Mouse (Mus musculus) intestine, embryonic 16.5 days (tissue): ENCODE results near the gene Rnf17. TPM values are rescaled to one million over a fixed set of nuclear protein-coding genes. Genes with fewer than 3 reads are reported as not detected.

Source experiments
- ATAC-seq: fragments of 200-750 bp; cut with Nextera tagmentation; 2 replicates; pipeline ENCODE4 v1.8.0; 2017; ENCODE audit warnings: moderate TSS enrichment, moderate library complexity
- H3K27ac ChIP-seq: fragments of 300-500 bp; sonication (generic); 2 replicates; pipeline ENCODE4 v1.5.1; 2014; ENCODE audit warnings: mild to moderate bottlenecking, low read length
- H3K27me3 ChIP-seq: fragments of 300-500 bp; sonication (generic); replicated peaks from 2 replicates; pipeline ENCODE4 v1.6.1; 2014; ENCODE audit warnings: low read length, control low read depth, mixed read lengths; ENCODE audit not compliant: control insufficient read depth, insufficient read depth
- H3K36me3 ChIP-seq: fragments of 300-500 bp; sonication (generic); 2 replicates; pipeline ENCODE4 v1.6.1; 2014; ENCODE audit warnings: low read length, control low read depth; ENCODE audit not compliant: control insufficient read depth, insufficient read depth
- H3K4me1 ChIP-seq: fragments of 300-500 bp; sonication (generic); 2 replicates; pipeline ENCODE4 v1.6.1; 2014; ENCODE audit warnings: low read length, control low read depth, mixed read lengths; ENCODE audit not compliant: control insufficient read depth, insufficient read depth
- H3K4me2 ChIP-seq: fragments of 300-500 bp; sonication (generic); 2 replicates; pipeline ENCODE4 v1.6.1; 2014; ENCODE audit warnings: low read depth, low read length, control low read depth
- H3K4me3 ChIP-seq: fragments of 300-500 bp; sonication (generic); 2 replicates; pipeline ENCODE4 v1.5.1; 2014; ENCODE audit warnings: mild to moderate bottlenecking, low read length
- H3K9ac ChIP-seq: fragments of 300-500 bp; sonication (generic); 2 replicates; pipeline ENCODE4 v1.6.1; 2014; ENCODE audit warnings: low read depth, low read length
- H3K9me3 ChIP-seq: fragments of 300-500 bp; sonication (generic); 2 replicates; pipeline ENCODE4 v1.6.1; 2016; ENCODE audit warnings: low read length, control low read depth; ENCODE audit not compliant: control insufficient read depth
- WGBS: fragments of 180-500 bp; shearing (Covaris S2); extraction: QIAGEN DNeasy Blood & Tissue Kit; methylation state at CpG from one replicate; pipeline ENCODE4 v1.1.7; 2014; 5-methylcytosine and 5-hydroxymethylcytosine counted together
- polyA plus RNA-seq: library from polyadenylated mRNA; unstranded; fragments of >200 nt; fragmentation: Nextera tagmentation; extraction: Ambion mirVana; gene quantifications from 2 replicates; pipeline ENCODE4 v1.2.1, GENCODE M21; 2015

Rnf17 gene
- polyA plus RNA-seq, 1 experiment from 2014 or later: 0.79 TPM

GRCm38 (mm10) chr14:56368834-56369233 lies 33.5 kb upstream of the Rnf17 start:
- Histone ChIP-seq H3K36me3 (no peaks in the 10 kb centered on the region), H3K9ac (no peak overlapping the region), H3K4me2 (no peak overlapping the region), H3K27ac (no peak overlapping the region), H3K27me3 (peaks cover 22% of the 10 kb centered on the region), H3K4me3 (no peak overlapping the region), H3K4me1 (peaks cover 8% of the 10 kb centered on the region), H3K9me3 (no peaks in the 10 kb centered on the region)
- ATAC-seq: no peak
- WGBS: 57% methylated on average over 3 of the region's 3 CpGs

GRCm38 (mm10) chr14:56375731-56376130 lies 26.6 kb upstream of the Rnf17 start:
- H3K9me3 ChIP-seq: no peaks in the 10 kb centered on the region
- WGBS: 2% methylated on average over 6 of the region's 6 CpGs
- H3K36me3 ChIP-seq: no peaks in the 10 kb centered on the region
- no peak for ATAC-seq
- no peaks in the 10 kb centered on the region for H3K27me3 ChIP-seq
- H3K4me2 ChIP-seq: no peak overlapping the region
- H3K4me1 ChIP-seq: no peaks in the 10 kb centered on the region
- H3K9ac ChIP-seq: no peak overlapping the region
- H3K27ac ChIP-seq: no peak overlapping the region
- H3K4me3 ChIP-seq: no peak overlapping the region

- H3K4me2 ChIP-seq: no peak overlapping the region
- ATAC-seq: no peak
- H3K4me1 ChIP-seq: no peaks in the 10 kb centered on the region
- no peak overlapping the region for H3K9ac ChIP-seq
- no peaks in the 10 kb centered on the region for H3K36me3 ChIP-seq
- no peaks in the 10 kb centered on the region for H3K27me3 ChIP-seq
- H3K4me3 ChIP-seq: no peak overlapping the region
- H3K9me3 ChIP-seq: no peaks in the 10 kb centered on the region
- no peak overlapping the region for H3K27ac ChIP-seq
These were observed 24.6 kb upstream of the Rnf17 start for GRCm38 (mm10) chr14:56377745-56378144.

GRCm38 (mm10) chr14:56379336-56379735 lies 23.0 kb upstream of the Rnf17 start:
- Histone ChIP-seq H3K4me3 (no peak overlapping the region), H3K27me3 (no peaks in the 10 kb centered on the region), H3K9me3 (no peaks in the 10 kb centered on the region), H3K9ac (no peak overlapping the region), H3K4me1 (no peaks in the 10 kb centered on the region), H3K36me3 (no peaks in the 10 kb centered on the region), H3K4me2 (no peak overlapping the region), H3K27ac (no peak overlapping the region)
- ATAC-seq: no peak
- WGBS: 65% methylated on average over 9 of the region's 9 CpGs

- Histone ChIP-seq H3K9me3 (no peaks in the 10 kb centered on the region), H3K27me3 (no peaks in the 10 kb centered on the region), H3K4me1 (no peaks in the 10 kb centered on the region), H3K4me3 (no peak overlapping the region), H3K36me3 (no peaks in the 10 kb centered on the region), H3K9ac (no peak overlapping the region), H3K27ac (no peak overlapping the region), H3K4me2 (no peak overlapping the region)
- no peak for ATAC-seq
- 82% methylated on average over 4 of the region's 4 CpGs for WGBS
These were observed 20.0 kb upstream of the Rnf17 start for GRCm38 (mm10) chr14:56382366-56382765.

- Histone ChIP-seq H3K36me3 (no peaks in the 10 kb centered on the region), H3K4me2 (no peak overlapping the region), H3K4me3 (no peak overlapping the region), H3K27ac (no peak overlapping the region), H3K4me1 (no peaks in the 10 kb centered on the region), H3K27me3 (no peaks in the 10 kb centered on the region), H3K9ac (no peak overlapping the region), H3K9me3 (no peaks in the 10 kb centered on the region)
- 70% methylated on average over 3 of the region's 3 CpGs for WGBS
- ATAC-seq: no peak
These were observed 12.1 kb upstream of the Rnf17 start for GRCm38 (mm10) chr14:56390247-56390646.

GRCm38 (mm10) chr14:56393704-56394312 lies 8.6 kb upstream of the Rnf17 start:
- no peaks in the 10 kb centered on the region for H3K36me3 ChIP-seq
- 25% methylated on average over 2 of the region's 2 CpGs for WGBS
- H3K27me3 ChIP-seq: no peaks in the 10 kb centered on the region
- H3K4me3 ChIP-seq: no peak overlapping the region
- no peak for ATAC-seq
- no peak overlapping the region for H3K27ac ChIP-seq
- H3K9me3 ChIP-seq: no peaks in the 10 kb centered on the region
- H3K9ac ChIP-seq: no peak overlapping the region
- H3K4me1 ChIP-seq: no peaks in the 10 kb centered on the region
- no peak overlapping the region for H3K4me2 ChIP-seq

- no peak for ATAC-seq
- no peaks in the 10 kb centered on the region for H3K9me3 ChIP-seq
- H3K4me2 ChIP-seq: no peak overlapping the region
- no peak overlapping the region for H3K9ac ChIP-seq
- no peak overlapping the region for H3K4me3 ChIP-seq
- H3K4me1 ChIP-seq: no peaks in the 10 kb centered on the region
- no peaks in the 10 kb centered on the region for H3K27me3 ChIP-seq
- no peaks in the 10 kb centered on the region for H3K36me3 ChIP-seq
- H3K27ac ChIP-seq: no peak overlapping the region
These were observed 4.4 kb upstream of the Rnf17 start for GRCm38 (mm10) chr14:56398001-56398400.

GRCm38 (mm10) chr14:56403072-56403375 lies 643 bp downstream of the Rnf17 start:
- no peak overlapping the region for H3K4me2 ChIP-seq

GRCm38 (mm10) chr14:56462090-56462489 lies 59.7 kb downstream of the Rnf17 start:
- 40% methylated on average over 2 of the region's 2 CpGs for WGBS
- ATAC-seq: no peak

More at GRCm38 (mm10) chr14:56403072-56403375, 643 bp downstream of the Rnf17 start:
- no peak for ATAC-seq
- no peaks in the 10 kb centered on the region for H3K27me3 ChIP-seq
- H3K9me3 ChIP-seq: no peaks in the 10 kb centered on the region
- no peak overlapping the region for H3K4me3 ChIP-seq
- WGBS: 93% methylated on average over 2 of the region's 2 CpGs
- no peaks in the 10 kb centered on the region for H3K4me1 ChIP-seq
- H3K36me3 ChIP-seq: no peaks in the 10 kb centered on the region
- no peak overlapping the region for H3K27ac ChIP-seq
- H3K9ac ChIP-seq: no peak overlapping the region

More at GRCm38 (mm10) chr14:56462090-56462489, 59.7 kb downstream of the Rnf17 start:
- no peak overlapping the region for H3K4me2 ChIP-seq
- no peaks in the 10 kb centered on the region for H3K4me1 ChIP-seq
- no peak overlapping the region for H3K4me3 ChIP-seq
- no peaks in the 10 kb centered on the region for H3K27me3 ChIP-seq
- H3K36me3 ChIP-seq: no peaks in the 10 kb centered on the region
- no peaks in the 10 kb centered on the region for H3K9me3 ChIP-seq
- no peak overlapping the region for H3K9ac ChIP-seq
- no peak overlapping the region for H3K27ac ChIP-seq
